Mouse (Mus musculus): Measurements from ENCODE around the gene Srms. TPM values are rescaled to one million over a fixed set of nuclear protein-coding genes. Genes with fewer than 3 reads are reported as not detected.
A peak's percentile ranks its signal among the peaks of the same experiment; 100 is the strongest.

The Srms gene
- polyA plus RNA-seq (2015; fragmentation: Nextera tagmentation; extraction: Ambion mirVana), result 0.05 and 0.27 TPM in 2 replicates

GRCm38 (mm10) chr2:181213021-181213445, at the start of gene Srms:
TSS of gene Srms (minus strand) at chr2:181213185.
- ATAC-seq (replicated peaks; ENCODE audit: extremely low read depth, insufficient read depth, low FRiP score), result peak; percentile 37; the same call in 1 of the 2 replicates
- peaks cover 35% of the 10 kb centered on the region for H3K27me3 ChIP-seq (ENCODE audit: control insufficient read depth, insufficient read depth, low read length)
- H3K27ac ChIP-seq (ENCODE audit: low read length), result no peak within 1 kb of the TSS

DNA sequence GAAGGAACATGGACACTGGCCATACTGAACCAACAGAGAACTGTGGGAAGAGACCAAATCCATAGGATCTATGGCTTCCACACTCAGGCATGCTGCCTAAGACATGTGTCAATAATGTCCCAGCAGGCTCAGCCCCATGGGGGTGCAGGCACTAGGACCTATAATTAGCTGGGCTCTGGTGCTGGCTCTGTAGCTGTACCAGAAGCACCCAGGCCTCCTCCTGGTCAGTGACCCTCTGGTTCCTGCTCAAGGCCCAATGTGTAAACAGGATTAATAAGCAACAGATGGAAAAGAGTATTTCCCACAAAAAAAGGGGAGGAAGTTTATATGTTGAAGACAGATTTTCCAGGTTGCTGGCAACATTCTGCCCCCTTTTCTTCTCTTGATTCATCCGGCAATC, 40.3 kb upstream of the Srms start:
- Histone ChIP-seq H3K36me3 (ENCODE audit: control insufficient read depth, insufficient read depth) (peaks cover 40% of the 10 kb centered on the region), H3K4me3 (ENCODE audit: low read length) (no peak overlapping the region), H3K27me3 (ENCODE audit: control insufficient read depth, insufficient read depth, low read length) (no peaks in the 10 kb centered on the region), H3K9me3 (replicated peaks; ENCODE audit: control insufficient read depth, low read length) (no peaks in the 10 kb centered on the region), H3K27ac (ENCODE audit: low read length) (no peak overlapping the region), H3K4me1 (ENCODE audit: control insufficient read depth, insufficient read depth, low read length) (no peaks in the 10 kb centered on the region), H3K4me2 (ENCODE audit: low read depth, low read length) (no peak overlapping the region), H3K9ac (ENCODE audit: low read length) (no peak overlapping the region)
- no peak for ATAC-seq (replicated peaks; ENCODE audit: extremely low read depth, insufficient read depth, low FRiP score)
- WGBS, result 83% methylated on average over 1 of the region's 1 CpGs

More at GRCm38 (mm10) chr2:181213021-181213445, at the start of gene Srms:
- H3K4me1 ChIP-seq (ENCODE audit: control insufficient read depth, insufficient read depth, low read length), result peaks cover 8% of the 10 kb centered on the region
- H3K36me3 ChIP-seq (ENCODE audit: control insufficient read depth, insufficient read depth), result no peaks in the 10 kb centered on the region
- H3K4me3 ChIP-seq (ENCODE audit: low read length), result peak within 1 kb of the TSS; percentile 48
- H3K4me2 ChIP-seq (ENCODE audit: low read depth, low read length), result peak within 1 kb of the TSS; percentile 70
- H3K9me3 ChIP-seq (replicated peaks; ENCODE audit: control insufficient read depth, low read length), result no peaks in the 10 kb centered on the region
- WGBS, result 2% methylated on average over 17 of the region's 17 CpGs
- H3K9ac ChIP-seq (ENCODE audit: low read length), result peak within 1 kb of the TSS; percentile 52

- no peak for ATAC-seq (replicated peaks; ENCODE audit: extremely low read depth, insufficient read depth, low FRiP score)
- Histone ChIP-seq H3K36me3 (ENCODE audit: control insufficient read depth, insufficient read depth) (peaks cover 35% of the 10 kb centered on the region), H3K4me1 (ENCODE audit: control insufficient read depth, insufficient read depth, low read length) (no peaks in the 10 kb centered on the region), H3K27ac (ENCODE audit: low read length) (no peak overlapping the region), H3K9me3 (replicated peaks; ENCODE audit: control insufficient read depth, low read length) (no peaks in the 10 kb centered on the region), H3K4me3 (ENCODE audit: low read length) (no peak overlapping the region), H3K4me2 (ENCODE audit: low read depth, low read length) (no peak overlapping the region), H3K9ac (ENCODE audit: low read length) (no peak overlapping the region), H3K27me3 (ENCODE audit: control insufficient read depth, insufficient read depth, low read length) (no peaks in the 10 kb centered on the region)
- 81% methylated on average over 1 of the region's 1 CpGs for WGBS
Measured at GRCm38 (mm10) chr2:181251841-181252240, 38.9 kb upstream of the Srms start.

- H3K4me3 ChIP-seq (ENCODE audit: low read length), result no peak overlapping the region
- no peaks in the 10 kb centered on the region for H3K9me3 ChIP-seq (replicated peaks; ENCODE audit: control insufficient read depth, low read length)
- ATAC-seq (replicated peaks; ENCODE audit: extremely low read depth, insufficient read depth, low FRiP score), result no peak
- WGBS, result 82% methylated on average over 10 of the region's 10 CpGs
- no peak overlapping the region for H3K9ac ChIP-seq (ENCODE audit: low read length)
- H3K4me1 ChIP-seq (ENCODE audit: control insufficient read depth, insufficient read depth, low read length), result no peaks in the 10 kb centered on the region
- H3K27me3 ChIP-seq (ENCODE audit: control insufficient read depth, insufficient read depth, low read length), result no peaks in the 10 kb centered on the region
- H3K27ac ChIP-seq (ENCODE audit: low read length), result no peak overlapping the region
- H3K4me2 ChIP-seq (ENCODE audit: low read depth, low read length), result no peak overlapping the region
- peaks cover 19% of the 10 kb centered on the region for H3K36me3 ChIP-seq (ENCODE audit: control insufficient read depth, insufficient read depth)
Measured at GRCm38 (mm10) chr2:181249217-181249616, 36.2 kb upstream of the Srms start.

DNA sequence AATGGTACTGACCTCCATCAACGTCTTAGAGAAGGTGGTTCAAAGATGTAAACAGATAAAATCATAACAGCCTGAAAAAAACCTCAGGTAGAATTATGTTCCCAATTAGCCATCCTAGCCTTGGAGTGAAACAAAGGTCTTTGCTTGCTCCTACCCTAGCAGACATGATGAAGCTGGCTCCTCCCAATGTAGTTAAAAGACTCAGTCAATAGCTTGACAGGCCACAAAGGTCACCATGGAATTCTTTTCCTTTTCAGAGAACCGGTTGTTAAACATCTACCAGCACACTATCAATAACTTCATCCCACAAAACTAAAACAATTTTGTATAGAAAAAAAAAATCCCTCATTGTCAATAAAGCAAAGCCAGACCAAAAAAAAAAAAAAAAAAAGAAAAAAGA, 32.0 kb upstream of the Srms start:
- 39% methylated on average over 2 of the region's 2 CpGs for WGBS
- no peak for ATAC-seq (replicated peaks; ENCODE audit: extremely low read depth, insufficient read depth, low FRiP score)
- Histone ChIP-seq H3K27me3 (ENCODE audit: control insufficient read depth, insufficient read depth, low read length) (no peaks in the 10 kb centered on the region), H3K4me1 (ENCODE audit: control insufficient read depth, insufficient read depth, low read length) (peaks cover 5% of the 10 kb centered on the region), H3K4me2 (ENCODE audit: low read depth, low read length) (no peak overlapping the region), H3K9me3 (replicated peaks; ENCODE audit: control insufficient read depth, low read length) (no peaks in the 10 kb centered on the region), H3K4me3 (ENCODE audit: low read length) (no peak overlapping the region), H3K36me3 (ENCODE audit: control insufficient read depth, insufficient read depth) (no peaks in the 10 kb centered on the region), H3K9ac (ENCODE audit: low read length) (no peak overlapping the region), H3K27ac (ENCODE audit: low read length) (no peak overlapping the region)

GRCm38 (mm10) chr2:181243706-181244394, 30.9 kb upstream of the Srms start:
- Histone ChIP-seq H3K4me2 (ENCODE audit: low read depth, low read length) (0 out of 2 replicates have a peak overlapping the region, but pooled peaks have one; percentile 16), H3K4me1 (ENCODE audit: control insufficient read depth, insufficient read depth, low read length) (peaks cover 5% of the 10 kb centered on the region), H3K9ac (ENCODE audit: low read length) (no peak overlapping the region), H3K4me3 (ENCODE audit: low read length) (no peak overlapping the region), H3K36me3 (ENCODE audit: control insufficient read depth, insufficient read depth) (no peaks in the 10 kb centered on the region), H3K9me3 (replicated peaks; ENCODE audit: control insufficient read depth, low read length) (no peaks in the 10 kb centered on the region), H3K27me3 (ENCODE audit: control insufficient read depth, insufficient read depth, low read length) (no peaks in the 10 kb centered on the region), H3K27ac (ENCODE audit: low read length) (no peak overlapping the region)
- no peak for ATAC-seq (replicated peaks; ENCODE audit: extremely low read depth, insufficient read depth, low FRiP score)
- 27% methylated on average over 11 of the region's 11 CpGs for WGBS

DNA sequence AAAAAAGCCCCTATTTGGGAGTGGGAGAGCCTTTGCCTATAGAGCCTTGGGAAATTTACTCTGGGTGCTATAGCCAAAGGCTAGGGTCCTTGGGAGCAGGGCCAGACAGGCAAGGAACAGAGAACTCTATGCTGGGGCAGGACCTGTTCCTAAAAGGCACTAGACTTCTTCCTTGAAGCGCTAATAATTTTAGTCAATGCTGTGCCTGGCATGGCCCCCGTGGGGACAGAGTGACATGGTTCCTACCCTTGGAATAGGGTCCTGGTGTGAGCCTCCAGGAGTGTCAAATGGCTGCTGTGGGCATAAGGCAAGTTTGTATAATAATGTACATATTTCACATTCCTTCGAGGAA, 29.3 kb upstream of the Srms start:
- no peaks in the 10 kb centered on the region for H3K27me3 ChIP-seq (ENCODE audit: control insufficient read depth, insufficient read depth, low read length)
- peaks cover 5% of the 10 kb centered on the region for H3K4me1 ChIP-seq (ENCODE audit: control insufficient read depth, insufficient read depth, low read length)
- WGBS, result 70% methylated on average over 3 of the region's 3 CpGs
- peak overlapping the region; percentile 56 for H3K4me3 ChIP-seq (ENCODE audit: low read length)
- H3K9ac ChIP-seq (ENCODE audit: low read length), result peak overlapping the region; percentile 72
- peak overlapping the region; percentile 67 for H3K4me2 ChIP-seq (ENCODE audit: low read depth, low read length)
- H3K9me3 ChIP-seq (replicated peaks; ENCODE audit: control insufficient read depth, low read length), result no peaks in the 10 kb centered on the region
- H3K27ac ChIP-seq (ENCODE audit: low read length), result no peak overlapping the region
- no peak for ATAC-seq (replicated peaks; ENCODE audit: extremely low read depth, insufficient read depth, low FRiP score)
- H3K36me3 ChIP-seq (ENCODE audit: control insufficient read depth, insufficient read depth), result no peaks in the 10 kb centered on the region

DNA sequence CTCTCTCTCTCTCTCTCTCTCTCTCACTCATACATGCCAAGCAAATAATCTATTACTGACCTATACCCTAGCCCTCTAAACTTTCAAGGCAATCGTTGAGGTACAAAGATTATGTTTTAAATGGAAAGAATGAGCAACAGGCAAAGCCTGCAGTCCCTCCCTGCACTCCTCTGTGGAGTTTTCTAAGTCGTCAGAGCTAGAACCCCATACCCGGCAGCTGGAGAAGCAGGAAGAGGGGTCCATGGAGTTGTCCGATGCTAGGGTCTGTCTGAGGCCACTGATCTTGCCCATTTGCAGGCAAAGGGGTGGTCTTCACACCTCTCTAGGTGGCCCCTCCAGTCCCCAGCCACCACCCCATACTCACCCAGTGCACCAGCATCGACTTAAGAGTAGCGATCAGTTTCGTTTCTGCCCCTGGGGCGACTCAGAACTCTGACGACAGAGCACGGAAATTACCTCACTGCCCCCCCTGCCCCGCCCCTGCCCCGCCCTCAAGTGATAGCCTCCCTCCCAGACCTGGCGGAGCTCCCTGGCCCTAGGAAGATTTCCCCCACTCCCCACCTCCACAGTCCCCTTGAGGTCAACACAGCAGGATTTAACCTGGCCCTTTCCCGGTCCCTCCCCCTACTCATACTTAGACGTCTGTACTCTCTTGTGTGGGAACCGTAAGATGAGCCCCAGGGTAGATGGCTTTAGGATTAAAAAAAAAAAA, 28.8 kb upstream of the Srms start, which contains the start of gene Helz2:
Gene Helz2 (minus strand): TSS at position 426 of the 712 bp plus-strand sequence.
- Histone ChIP-seq H3K4me2 (ENCODE audit: low read depth, low read length) (peak within 1 kb of the TSS; percentile 67), H3K9ac (ENCODE audit: low read length) (peak within 1 kb of the TSS; percentile 72), H3K27ac (ENCODE audit: low read length) (no peak within 1 kb of the TSS), H3K27me3 (ENCODE audit: control insufficient read depth, insufficient read depth, low read length) (no peaks in the 10 kb centered on the region), H3K36me3 (ENCODE audit: control insufficient read depth, insufficient read depth) (no peaks in the 10 kb centered on the region), H3K4me3 (ENCODE audit: low read length) (peak within 1 kb of the TSS; percentile 56), H3K4me1 (ENCODE audit: control insufficient read depth, insufficient read depth, low read length) (peaks cover 5% of the 10 kb centered on the region), H3K9me3 (replicated peaks; ENCODE audit: control insufficient read depth, low read length) (no peaks in the 10 kb centered on the region)
- peak; percentile 77 for ATAC-seq (replicated peaks; ENCODE audit: extremely low read depth, insufficient read depth, low FRiP score)
- WGBS, result 2% methylated on average over 16 of the region's 16 CpGs

DNA sequence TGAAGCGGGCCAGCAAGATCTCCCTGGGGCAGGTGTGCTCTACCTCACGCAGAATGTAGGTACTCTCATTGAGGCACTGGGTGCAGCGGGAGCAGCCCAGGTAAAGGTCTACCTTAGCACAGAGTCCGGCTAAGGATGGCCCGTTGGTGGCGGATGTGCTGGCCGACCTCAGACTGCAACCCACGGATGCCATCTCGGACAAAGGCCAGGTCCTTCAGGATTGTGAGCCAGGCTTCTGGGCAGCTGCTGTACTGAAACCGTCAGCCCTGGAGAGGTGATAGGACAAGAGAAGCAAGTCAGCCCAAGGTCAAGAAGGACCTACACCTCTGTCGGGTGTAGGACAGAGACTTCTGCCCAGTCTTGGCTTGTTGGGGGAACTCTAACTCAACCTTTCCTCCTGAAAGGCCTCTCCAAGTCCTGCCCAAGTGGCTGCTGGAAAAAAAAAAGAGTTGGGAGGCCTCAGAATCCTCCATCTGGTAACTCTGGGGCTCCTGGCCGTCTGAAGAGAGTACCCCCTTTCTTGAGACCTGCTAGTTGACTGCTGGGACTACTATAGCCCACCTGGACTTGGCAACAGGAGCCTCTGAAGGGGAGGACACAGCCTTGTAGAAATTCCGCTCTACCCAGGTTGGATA, 27.9 kb upstream of the Srms start:
- no peak for ATAC-seq (replicated peaks; ENCODE audit: extremely low read depth, insufficient read depth, low FRiP score)
- WGBS, result 86% methylated on average over 13 of the region's 13 CpGs
- Histone ChIP-seq H3K27ac (ENCODE audit: low read length) (no peak overlapping the region), H3K36me3 (ENCODE audit: control insufficient read depth, insufficient read depth) (no peaks in the 10 kb centered on the region), H3K4me2 (ENCODE audit: low read depth, low read length) (peak overlapping the region; percentile 67), H3K4me1 (ENCODE audit: control insufficient read depth, insufficient read depth, low read length) (peaks cover 5% of the 10 kb centered on the region), H3K4me3 (ENCODE audit: low read length) (peak overlapping the region; percentile 56), H3K27me3 (ENCODE audit: control insufficient read depth, insufficient read depth, low read length) (no peaks in the 10 kb centered on the region), H3K9ac (ENCODE audit: low read length) (peak overlapping the region; percentile 72), H3K9me3 (replicated peaks; ENCODE audit: control insufficient read depth, low read length) (no peaks in the 10 kb centered on the region)

Data from heart, embryonic 16.5 days (tissue).